8 mouse cellular contexts compared by ENCODE assay signal in genomic region chr15:76973855-76974651, GRCm38 (mm10). TPM values are rescaled to one million over a fixed set of nuclear protein-coding genes. Genes with fewer than 3 reads are reported as not detected.
A peak's percentile ranks its signal among the peaks of the same experiment; 100 is the strongest.
DNase-seq lines count a peak whose midpoint lies in the region; ATAC-seq and TF ChIP-seq lines count a peak whose summit lies in the region.

No protein-coding gene starts in this region.

- DNase-seq in adipocyte (ENCODE audit: low spot score): peak; percentile 90
- DNase-seq in cerebellum, postnatal 25 days: peak; percentile 77 to 89
- peak; percentile 81 for DNase-seq in gastrocnemius, adult 2 months
- DNase-seq in left cerebral cortex, adult 18-20 months (ENCODE audit: low spot score in 2 of 2): peak; percentile 81 to 87
- peak; percentile 82 to 84 for DNase-seq in lung, postnatal 4 days
- peak; percentile 89 to 93 for DNase-seq in right cerebral cortex, adult 2 months (ENCODE audit: low spot score in 2 of 2)
- DNase-seq in yolk sac, embryonic 10.5 days (ENCODE audit: low spot score): peak; percentile 82

- no peaks in the 10 kb centered on the region for H3K27me3 ChIP-seq in hindbrain, embryonic 16.5 days (replicated peaks; ENCODE audit: control insufficient read depth, insufficient read depth, low read length)

- TF ChIP-seq CTCF in gastrocnemius, adult 2 months (IDR thresholded peaks at IDR 0.05): peak; percentile 84

- peak overlapping the region; percentile 82 for H3K4me3 ChIP-seq in gastrocnemius, adult 2 months
- peak overlapping the region; percentile 55 for H3K4me3 ChIP-seq in hindbrain, embryonic 16.5 days (ENCODE audit: low read length)

- H3K27ac ChIP-seq in gastrocnemius, adult 2 months: peak overlapping the region; percentile 85
- peak overlapping the region; percentile 64; the same call in 1 of the 2 replicates for H3K27ac ChIP-seq in hindbrain, embryonic 16.5 days (ENCODE audit: low read depth, low read length)

- peak; percentile 79 for ATAC-seq in hindbrain, embryonic 16.5 days

- H3K9me3 ChIP-seq in hindbrain, embryonic 16.5 days (ENCODE audit: control insufficient read depth, low read length): no peaks in the 10 kb centered on the region

- peaks cover 4% of the 10 kb centered on the region; the same call in 1 of the 2 replicates for H3K4me1 ChIP-seq in hindbrain, embryonic 16.5 days (ENCODE audit: control insufficient read depth, insufficient read depth, low read depth, low read length)

- 9% methylated on average over 29 of the region's 31 CpGs for WGBS in hindbrain, embryonic 16.5 days

- H3K4me2 ChIP-seq in hindbrain, embryonic 16.5 days (ENCODE audit: low read length): peak overlapping the region; percentile 71

- intact Hi-C loops in gastrocnemius, adult 2 months (cut with DNase I): loop anchor here (5.0 to 10.0 kb wide), 3 partner anchors 33 to 391 kb away; no protein-coding TSS in a partner anchor

- no peaks in the 10 kb centered on the region for H3K36me3 ChIP-seq in hindbrain, embryonic 16.5 days (ENCODE audit: control insufficient read depth, insufficient read depth, low read length)

- H3K9ac ChIP-seq in hindbrain, embryonic 16.5 days (ENCODE audit: low read depth, low read length): peak overlapping the region; percentile 80

RNA-seq across cellular contexts. Expression of gene 1110038F14Rik, which starts 25.7 kb away (rescaled TPM):
- 10 to 100 TPM; 18.0 to 19.6 TPM for total RNA-seq in gastrocnemius, adult 2 months (2021)
- 42.6 and 43.2 TPM in 2 replicates for polyA plus RNA-seq in hindbrain, embryonic 16.5 days (2015; fragmentation: Nextera tagmentation; extraction: Ambion mirVana)
- 10 to 100 TPM; 27.5 to 28.0 TPM for total RNA-seq in left cerebral cortex, adult 18-20 months (2021)

RNA-seq across cellular contexts. Expression of gene Zfp647, which starts 48.8 kb away (rescaled TPM):
- total RNA-seq in gastrocnemius, adult 2 months (2021): 1 to 10 TPM; 2.0 to 2.1 TPM
- polyA plus RNA-seq in hindbrain, embryonic 16.5 days (2015; fragmentation: Nextera tagmentation; extraction: Ambion mirVana): 18.7 and 18.9 TPM in 2 replicates
- total RNA-seq in left cerebral cortex, adult 18-20 months (2021): 1 to 10 TPM; 2.9 to 4.1 TPM

Comparison
In these comparisons a context has a peak if more than half of its experiments do, and no peak if none do; other contexts are left out.
1. Peak in every context shown above with its lines: DNase-seq, ATAC-seq, H3K4me3 ChIP-seq and H3K27ac ChIP-seq.